Mouse (Mus musculus) stomach, embryonic 16.5 days (tissue): ENCODE measurements around the gene S100a5. TPM values are rescaled to one million over a fixed set of nuclear protein-coding genes. Genes with fewer than 3 reads are reported as not detected.

Experiments
- ATAC-seq: fragments of 200-750 bp; cut with Nextera tagmentation; 2 replicates; pipeline ENCODE4 v1.8.0; 2017; ENCODE audit warnings: moderate number of reproducible peaks, moderate TSS enrichment; ENCODE audit not compliant: insufficient read depth, low FRiP score
- H3K27ac ChIP-seq: fragments of 300-500 bp; sonication (generic); 2 replicates; pipeline ENCODE4 v1.5.1; 2014; ENCODE audit warnings: low read length
- H3K27me3 ChIP-seq: fragments of 300-500 bp; sonication (generic); 2 replicates; pipeline ENCODE4 v1.6.1; 2014; ENCODE audit warnings: low read length, control low read depth, mixed read lengths; ENCODE audit not compliant: control insufficient read depth, insufficient read depth
- H3K36me3 ChIP-seq: fragments of 300-500 bp; sonication (generic); 2 replicates; pipeline ENCODE4 v1.6.1; 2014; ENCODE audit warnings: low read length; ENCODE audit not compliant: control insufficient read depth, insufficient read depth
- H3K4me1 ChIP-seq: fragments of 300-500 bp; sonication (generic); 2 replicates; pipeline ENCODE4 v1.6.1; 2014; ENCODE audit warnings: low read length, control low read depth, mixed read lengths; ENCODE audit not compliant: control insufficient read depth, insufficient read depth
- H3K4me2 ChIP-seq: fragments of 300-500 bp; sonication (generic); 2 replicates; pipeline ENCODE4 v1.6.1; 2014; ENCODE audit warnings: low read depth, low read length, mixed read lengths
- H3K4me3 ChIP-seq: fragments of 300-500 bp; sonication (generic); replicated peaks from 2 replicates; pipeline ENCODE4 v1.5.1; 2014; ENCODE audit warnings: mild to moderate bottlenecking, low read length
- H3K9ac ChIP-seq: fragments of 300-500 bp; sonication (generic); 2 replicates; pipeline ENCODE4 v1.6.1; 2014; ENCODE audit warnings: low read length
- H3K9me3 ChIP-seq: fragments of 300-500 bp; sonication (generic); replicated peaks from 2 replicates; pipeline ENCODE4 v1.6.1; 2016; ENCODE audit warnings: low read length, control low read depth; ENCODE audit not compliant: control insufficient read depth
- whole genome bisulfite sequencing: fragments of 180-500 bp; shearing (Covaris S2); extraction: QIAGEN DNeasy Blood & Tissue Kit; methylation state at CpG from one replicate; pipeline ENCODE4 v1.1.7; 2014; 5-methylcytosine and 5-hydroxymethylcytosine counted together
- polyA plus RNA-seq: library from polyadenylated mRNA; unstranded; fragments of >200 nt; fragmentation: Nextera tagmentation; extraction: Ambion mirVana; gene quantifications from 2 replicates; pipeline ENCODE4 v1.2.1, GENCODE M21; 2015

The S100a5 gene
- polyA plus RNA-seq, 1 experiment from 2014 or later, result 4.5 TPM

- whole genome bisulfite sequencing, result 71% methylated on average over 3 of the region's 3 CpGs
- no peak for ATAC-seq
- no peaks in the 10 kb centered on the region for H3K36me3 ChIP-seq
- H3K9me3 ChIP-seq, result no peaks in the 10 kb centered on the region
- peak overlapping the region; percentile 89 for H3K27ac ChIP-seq
- no peak overlapping the region for H3K4me3 ChIP-seq
- no peak overlapping the region for H3K4me2 ChIP-seq
- peaks cover 37% of the 10 kb centered on the region for H3K4me1 ChIP-seq
- no peak overlapping the region for H3K9ac ChIP-seq
- no peaks in the 10 kb centered on the region for H3K27me3 ChIP-seq
Measured at GRCm38 (mm10) chr3:90605049-90605448, 3.3 kb upstream of the S100a5 start.

GRCm38 (mm10) chr3:90605736-90606135 is 2.6 kb upstream of the S100a5 start:
- Histone ChIP-seq H3K9ac (no peak overlapping the region), H3K27ac (peak overlapping the region; percentile 89), H3K27me3 (no peaks in the 10 kb centered on the region), H3K4me1 (peaks cover 31% of the 10 kb centered on the region), H3K9me3 (no peaks in the 10 kb centered on the region), H3K36me3 (no peaks in the 10 kb centered on the region), H3K4me3 (no peak overlapping the region), H3K4me2 (no peak overlapping the region)
- ATAC-seq, result no peak; the same call in 1 of the 2 replicates
- WGBS, result 72% methylated on average over 2 of the region's 2 CpGs

GRCm38 (mm10) chr3:90606185-90606584 is 2.1 kb upstream of the S100a5 start:
- WGBS, result 67% methylated on average over 6 of the region's 6 CpGs
- Histone ChIP-seq H3K4me3 (no peak overlapping the region), H3K9me3 (no peaks in the 10 kb centered on the region), H3K27ac (peak overlapping the region; percentile 89), H3K4me2 (no peak overlapping the region), H3K27me3 (no peaks in the 10 kb centered on the region), H3K9ac (no peak overlapping the region), H3K4me1 (peaks cover 29% of the 10 kb centered on the region), H3K36me3 (no peaks in the 10 kb centered on the region)
- peak; percentile 71 for ATAC-seq

- Histone ChIP-seq H3K27me3 (no peaks in the 10 kb centered on the region), H3K4me2 (no peak overlapping the region), H3K27ac (no peak overlapping the region), H3K9me3 (no peaks in the 10 kb centered on the region), H3K4me3 (no peak overlapping the region), H3K36me3 (no peaks in the 10 kb centered on the region), H3K4me1 (peaks cover 31% of the 10 kb centered on the region), H3K9ac (no peak overlapping the region)
- WGBS, result 90% methylated on average over 3 of the region's 3 CpGs
- no peak for ATAC-seq
Measured at GRCm38 (mm10) chr3:90607361-90607760, 962 bp upstream of the S100a5 start.

- no peak overlapping the region for H3K4me2 ChIP-seq
- H3K9ac ChIP-seq, result 0 out of 2 replicates have a peak overlapping the region, but pooled peaks have one; percentile 0
- no peaks in the 10 kb centered on the region for H3K36me3 ChIP-seq
- H3K4me1 ChIP-seq, result peaks cover 29% of the 10 kb centered on the region
- no peak overlapping the region for H3K4me3 ChIP-seq
- H3K9me3 ChIP-seq, result no peaks in the 10 kb centered on the region
- H3K27ac ChIP-seq, result no peak overlapping the region
- no peaks in the 10 kb centered on the region for H3K27me3 ChIP-seq
- no peak for ATAC-seq
Measured at GRCm38 (mm10) chr3:90609102-90609501, 779 bp downstream of the S100a5 start.

- ATAC-seq, result no peak
- no peaks in the 10 kb centered on the region for H3K27me3 ChIP-seq
- H3K4me1 ChIP-seq, result peaks cover 20% of the 10 kb centered on the region
- WGBS, result 91% methylated on average over 3 of the region's 3 CpGs
- no peak overlapping the region for H3K4me3 ChIP-seq
- H3K27ac ChIP-seq, result 0 out of 2 replicates have a peak overlapping the region, but pooled peaks have one; percentile 14
- no peaks in the 10 kb centered on the region for H3K9me3 ChIP-seq
- no peak overlapping the region for H3K9ac ChIP-seq
- no peak overlapping the region for H3K4me2 ChIP-seq
- no peaks in the 10 kb centered on the region for H3K36me3 ChIP-seq
Measured at GRCm38 (mm10) chr3:90611494-90611893, 3.2 kb downstream of the S100a5 start.

- Histone ChIP-seq H3K27ac (peak overlapping the region; percentile 93; the same call in 1 of the 2 replicates), H3K4me1 (peaks cover 20% of the 10 kb centered on the region), H3K4me3 (no peak overlapping the region), H3K36me3 (no peaks in the 10 kb centered on the region), H3K27me3 (no peaks in the 10 kb centered on the region), H3K9ac (no peak overlapping the region), H3K4me2 (peak overlapping the region; percentile 67), H3K9me3 (no peaks in the 10 kb centered on the region)
- WGBS, result 65% methylated on average over 4 of the region's 4 CpGs
- no peak for ATAC-seq
Measured at GRCm38 (mm10) chr3:90612061-90612460, 3.7 kb downstream of the S100a5 start.

GRCm38 (mm10) chr3:90612728-90613291 is 4.5 kb downstream of the S100a5 start, which contains the start of gene S100a6:
TSS of gene S100a6 (plus strand) at chr3:90612882.
- peak; percentile 79 for ATAC-seq
- H3K27me3 ChIP-seq, result no peaks in the 10 kb centered on the region
- H3K27ac ChIP-seq, result peak within 1 kb of the TSS; percentile 93
- H3K4me2 ChIP-seq, result peak within 1 kb of the TSS; percentile 67
- H3K4me1 ChIP-seq, result peaks cover 20% of the 10 kb centered on the region
- H3K36me3 ChIP-seq, result no peaks in the 10 kb centered on the region
- H3K4me3 ChIP-seq, result peak within 1 kb of the TSS; percentile 48
- H3K9me3 ChIP-seq, result 0 out of 2 replicates have a peak, but pooled peaks cover 3% of the 10 kb centered on the region
- H3K9ac ChIP-seq, result peak within 1 kb of the TSS; percentile 70
- WGBS, result under 1% methylated on average over 23 of the region's 23 CpGs

GRCm38 (mm10) chr3:90613461-90614147 is 5.3 kb downstream of the S100a5 start:
- no peak for ATAC-seq
- 60% methylated on average over 7 of the region's 7 CpGs for WGBS
- Histone ChIP-seq H3K4me3 (peak overlapping the region; percentile 48), H3K27ac (peak overlapping the region; percentile 93), H3K4me1 (peaks cover 20% of the 10 kb centered on the region), H3K4me2 (peak overlapping the region; percentile 67), H3K27me3 (no peaks in the 10 kb centered on the region), H3K9ac (peak overlapping the region; percentile 70), H3K36me3 (no peaks in the 10 kb centered on the region), H3K9me3 (0 out of 2 replicates have a peak, but pooled peaks cover 3% of the 10 kb centered on the region)
